Mouse (Mus musculus) liver, postnatal 0 days (tissue): ENCODE measurements around the gene Ddx21.

Source experiments
- CTCF ChIP-seq: sonication (generic); IDR thresholded peaks from 2 replicates; pipeline ENCODE4 v1.5.1; 2016; ENCODE audit warnings: antibody characterized with exemption, low read depth
- EP300 ChIP-seq: IDR thresholded peaks from 2 replicates; pipeline ENCODE4 v1.6.1; 2016; ENCODE audit warnings: antibody characterized with exemption, low read depth, mild to moderate bottlenecking

GRCm38 (mm10) chr10:62549523-62550166 lies 52.4 kb downstream of the Ddx21 start:
- TF ChIP-seq CTCF (peak; percentile 89), EP300 (no peak)
